Mouse (Mus musculus) left cerebral cortex, adult 6 months (tissue): Measurements from ENCODE around the gene Slc22a4. TPM values are rescaled to one million over a fixed set of nuclear protein-coding genes. Genes with fewer than 3 reads are reported as not detected.

Experiments used
- long read RNA-seq, 2 experiments: library from polyadenylated mRNA; unstranded; transcript quantifications; one replicate each; pipeline ENCODE4 v2.0.0; 2019 to 2020
- polyA plus RNA-seq: library from polyadenylated mRNA; unstranded; fragments of <200 nt; fragmentation: Nextera tagmentation; gene quantifications from 2 replicates; pipeline ENCODE4 v1.2.3, GENCODE M21; 2021

The Slc22a4 gene
- 7.4 and 8.4 TPM in 2 replicates for polyA plus RNA-seq
- long read RNA-seq, experiment 1, transcript Slc22a4-201 (10 exons, 2,263 nt), result major isoform, 33 of 63 reads
- long read RNA-seq, experiment 1, partial matches to known transcripts, result 6 of 63 reads
- long read RNA-seq, experiment 1, other reads (novel, unspliced or antisense), result 24 of 63 reads
- long read RNA-seq, experiment 2, partial matches to known transcripts, result 2 of 5 reads
- long read RNA-seq, experiment 2, other reads (novel, unspliced or antisense), result 0 of 5 reads

DNA sequence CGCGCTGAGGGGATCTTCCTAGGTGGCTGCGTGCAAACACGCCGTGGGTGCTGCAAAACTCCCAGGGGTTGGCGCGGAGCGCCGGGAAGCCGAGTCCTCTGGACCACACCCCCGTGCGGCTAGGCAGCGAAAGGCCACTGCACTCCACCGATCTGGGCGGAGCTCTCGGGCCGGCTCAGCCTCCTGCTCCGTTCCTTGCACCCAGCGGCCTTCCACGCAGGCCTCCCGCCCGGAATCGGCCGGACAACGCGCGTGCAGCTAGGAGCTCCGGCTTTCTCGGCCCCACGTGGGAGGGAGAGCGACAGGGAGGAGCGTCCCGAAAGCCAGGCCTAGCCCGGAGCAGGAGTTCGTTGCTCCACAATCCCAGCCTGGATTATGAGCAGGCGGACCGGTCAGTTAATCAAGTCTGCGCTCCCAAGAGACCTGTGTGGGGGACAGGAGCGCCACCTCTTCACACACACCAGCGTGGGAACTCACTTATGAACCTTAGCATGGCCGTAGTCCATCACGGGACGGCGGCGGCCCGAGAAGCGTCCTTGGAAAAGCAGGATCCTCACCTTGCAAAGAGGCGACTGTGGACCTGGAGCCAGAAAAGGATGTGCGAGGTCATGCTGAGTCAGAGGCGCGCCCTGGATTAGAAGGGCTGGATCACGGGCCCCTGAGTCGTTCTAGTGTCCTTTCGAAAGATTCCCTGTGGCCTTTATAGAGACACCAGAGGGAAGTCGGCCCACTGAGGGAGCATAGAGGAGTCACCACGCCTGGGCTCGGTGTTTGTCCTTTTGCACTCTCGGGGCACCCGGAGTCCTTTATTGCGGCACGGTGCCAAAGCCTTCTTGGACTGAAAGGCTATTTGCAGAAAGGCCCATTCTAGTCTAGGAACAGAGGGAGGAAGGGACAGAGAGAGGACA is at the start of gene Slc22a4:
TSS of gene Slc22a4 (minus strand) at position 47 of the 908 bp plus-strand sequence.

DNA sequence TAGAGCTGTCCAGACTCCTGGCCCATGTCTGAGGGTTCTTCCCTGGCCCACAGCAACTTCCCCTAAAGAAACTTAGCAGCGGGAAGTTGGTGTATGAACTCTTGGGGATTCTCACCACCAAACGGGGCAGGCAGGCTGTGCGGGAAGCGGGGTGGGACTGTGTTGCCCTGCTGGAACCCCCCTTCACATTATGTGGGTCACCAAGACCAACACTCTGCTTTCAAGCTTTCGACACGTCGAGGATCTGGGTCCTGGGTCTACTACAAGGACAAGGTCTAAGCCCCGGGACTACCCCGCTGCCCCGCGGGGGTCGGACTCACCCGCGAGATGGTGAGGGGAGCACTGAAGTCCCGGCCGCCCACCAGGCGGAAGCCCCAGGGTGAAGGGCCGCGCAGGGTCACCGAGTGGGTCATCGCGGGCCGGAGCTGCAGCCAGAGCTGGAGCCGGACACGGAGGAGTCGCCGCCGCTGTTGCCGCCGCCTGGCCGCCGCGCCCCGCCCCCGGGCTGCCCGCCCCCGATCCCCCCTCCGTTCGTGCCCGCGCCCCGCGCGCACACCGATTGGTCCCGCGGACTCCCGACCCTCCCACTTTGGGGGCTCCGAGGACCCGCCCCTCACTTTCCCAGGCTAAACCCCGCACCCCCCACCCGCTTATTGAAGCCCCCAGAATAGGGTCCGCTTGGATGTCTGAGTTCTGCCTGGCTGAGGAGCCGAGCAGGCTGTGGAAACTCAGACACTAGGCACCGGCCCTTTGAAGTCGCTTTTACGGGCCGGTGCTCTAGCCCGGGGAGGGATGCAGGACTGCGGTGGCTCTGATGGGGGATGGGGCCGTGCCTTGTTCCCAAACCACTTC is 40.9 kb upstream of the Slc22a4 start, which contains the start of gene Pdlim4:
TSS of gene Pdlim4 (minus strand) at position 495 of the 852 bp plus-strand sequence.

DNA sequence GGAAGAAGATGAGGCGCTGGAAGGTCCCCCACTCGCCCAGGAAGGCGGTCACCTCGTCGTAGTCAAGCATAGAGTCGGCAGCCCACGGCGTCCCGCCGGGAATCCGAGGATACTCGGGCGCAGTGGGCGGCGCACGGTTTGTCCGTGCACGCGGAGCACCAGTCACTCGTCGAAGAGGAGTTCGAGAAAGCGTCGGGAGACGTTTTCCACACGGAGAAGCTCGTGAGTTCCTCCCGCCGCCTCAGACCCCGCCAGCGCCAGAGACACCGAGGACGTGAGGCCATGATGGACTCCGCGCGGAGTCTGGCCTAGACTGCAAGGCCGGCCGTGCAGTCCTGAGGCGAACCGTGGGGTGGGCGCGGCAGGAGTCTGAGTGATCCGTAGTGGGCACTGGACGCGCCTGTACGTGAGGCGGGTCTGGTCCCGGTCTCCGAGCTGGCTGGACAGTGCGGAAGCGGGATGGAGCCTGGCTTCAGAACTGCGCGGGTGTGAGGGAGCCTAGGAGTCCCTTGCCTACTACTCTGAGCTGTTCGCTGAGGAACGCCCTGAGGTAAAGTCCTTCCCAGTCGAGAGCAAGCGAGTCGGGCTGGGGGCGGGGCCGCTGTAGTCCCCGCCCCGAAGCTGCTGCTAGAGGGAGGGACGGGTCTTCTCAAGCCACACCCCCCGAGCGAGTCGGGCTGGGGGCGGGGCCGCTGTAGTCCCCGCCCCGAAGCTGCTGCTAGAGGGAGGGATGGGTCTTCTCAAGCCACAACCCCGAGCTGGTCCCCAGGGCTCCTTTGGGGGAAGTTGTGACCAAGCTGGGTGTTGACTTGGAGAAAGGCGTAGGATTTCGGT is 47.9 kb downstream of the Slc22a4 start, which contains the start of gene Slc22a21:
TSS of gene Slc22a21 (minus strand) at position 545 of the 834 bp plus-strand sequence.

Other genes starting within 250 kb of the Slc22a4 start
- gene Gm12216, start 168.8 kb downstream of the Slc22a4 start, polyA plus RNA-seq, result 1.5 and 2.1 TPM in 2 replicates
- 2.8 and 3.7 TPM in 2 replicates for gene Slc22a5, start 136.4 kb downstream of the Slc22a4 start, polyA plus RNA-seq
- 0.54 and 0.65 TPM in 2 replicates for gene Slc22a21, start 47.8 kb downstream of the Slc22a4 start, polyA plus RNA-seq
- 34.8 and 38.8 TPM in 2 replicates for gene Pdlim4, start 40.9 kb upstream of the Slc22a4 start, polyA plus RNA-seq
- gene P4ha2, start 72.0 kb upstream of the Slc22a4 start, polyA plus RNA-seq, result 6.3 and 6.4 TPM in 2 replicates
- not detected in 2 replicates for gene Csf2, start 221.6 kb upstream of the Slc22a4 start, polyA plus RNA-seq
- gene Il3, start 239.2 kb upstream of the Slc22a4 start, polyA plus RNA-seq, result not detected in 2 replicates